Mouse (Mus musculus): ENCODE results near the gene Rab7. TPM values are rescaled to one million over a fixed set of nuclear protein-coding genes. Genes with fewer than 3 reads are reported as not detected.
A peak's percentile ranks its signal among the peaks of the same experiment; 100 is the strongest.
"Not testable (repeated sequence)": the region's sequence is repeated elsewhere in the genome, so short reads cannot be mapped to it uniquely, and the experiment has no call there.

Gene Rab7
- total RNA-seq, 1 experiment from 2014 or later, result 126 TPM

GRCm38 (mm10) chr6:88013456-88013855 lies 31.6 kb downstream of the Rab7 start:
- ATAC-seq (replicated peaks; ENCODE audit: insufficient number of reproducible peaks, low FRiP score, low TSS enrichment, poor library complexity, severe bottlenecking), result no peak

GRCm38 (mm10) chr6:88012601-88013000 lies 32.5 kb downstream of the Rab7 start:
- no peak for ATAC-seq (replicated peaks; ENCODE audit: insufficient number of reproducible peaks, low FRiP score, low TSS enrichment, poor library complexity, severe bottlenecking)

GRCm38 (mm10) chr6:88011106-88011505 lies 34.0 kb downstream of the Rab7 start:
- not testable (repeated sequence) for ATAC-seq (replicated peaks; ENCODE audit: insufficient number of reproducible peaks, low FRiP score, low TSS enrichment, poor library complexity, severe bottlenecking)

- ATAC-seq (replicated peaks; ENCODE audit: insufficient number of reproducible peaks, low FRiP score, low TSS enrichment, poor library complexity, severe bottlenecking), result no peak
These were observed 35.9 kb downstream of the Rab7 start for GRCm38 (mm10) chr6:88009209-88009608.

- not testable (repeated sequence) for ATAC-seq (replicated peaks; ENCODE audit: insufficient number of reproducible peaks, low FRiP score, low TSS enrichment, poor library complexity, severe bottlenecking)
These were observed 40.3 kb downstream of the Rab7 start for GRCm38 (mm10) chr6:88004773-88005172.

- no peak for ATAC-seq (replicated peaks; ENCODE audit: insufficient number of reproducible peaks, low FRiP score, low TSS enrichment, poor library complexity, severe bottlenecking)
These were observed 41.6 kb downstream of the Rab7 start for GRCm38 (mm10) chr6:88003439-88003838.

GRCm38 (mm10) chr6:87998358-87998757 lies 46.7 kb downstream of the Rab7 start:
- ATAC-seq (replicated peaks; ENCODE audit: insufficient number of reproducible peaks, low FRiP score, low TSS enrichment, poor library complexity, severe bottlenecking), result no peak

GRCm38 (mm10) chr6:87997706-87998265 lies 47.3 kb downstream of the Rab7 start:
- peak; percentile 66; the same call in 1 of the 2 replicates for ATAC-seq (replicated peaks; ENCODE audit: insufficient number of reproducible peaks, low FRiP score, low TSS enrichment, poor library complexity, severe bottlenecking)

GRCm38 (mm10) chr6:87996606-87997005 lies 48.5 kb downstream of the Rab7 start:
- ATAC-seq (replicated peaks; ENCODE audit: insufficient number of reproducible peaks, low FRiP score, low TSS enrichment, poor library complexity, severe bottlenecking), result no peak

GRCm38 (mm10) chr6:87995519-87995918 lies 49.6 kb downstream of the Rab7 start:
- ATAC-seq (replicated peaks; ENCODE audit: insufficient number of reproducible peaks, low FRiP score, low TSS enrichment, poor library complexity, severe bottlenecking), result no peak

- ATAC-seq (replicated peaks; ENCODE audit: insufficient number of reproducible peaks, low FRiP score, low TSS enrichment, poor library complexity, severe bottlenecking), result no peak
These were observed 51.1 kb downstream of the Rab7 start for GRCm38 (mm10) chr6:87993790-87994571.

- peak; percentile 58 for ATAC-seq (replicated peaks; ENCODE audit: insufficient number of reproducible peaks, low FRiP score, low TSS enrichment, poor library complexity, severe bottlenecking)
These were observed 52.3 kb downstream of the Rab7 start for GRCm38 (mm10) chr6:87992733-87993132.

GRCm38 (mm10) chr6:87991886-87992285 lies 53.2 kb downstream of the Rab7 start:
- no peak for ATAC-seq (replicated peaks; ENCODE audit: insufficient number of reproducible peaks, low FRiP score, low TSS enrichment, poor library complexity, severe bottlenecking)

GRCm38 (mm10) chr6:87991216-87991615 lies 53.9 kb downstream of the Rab7 start:
- ATAC-seq (replicated peaks; ENCODE audit: insufficient number of reproducible peaks, low FRiP score, low TSS enrichment, poor library complexity, severe bottlenecking), result no peak

- no peak for ATAC-seq (replicated peaks; ENCODE audit: insufficient number of reproducible peaks, low FRiP score, low TSS enrichment, poor library complexity, severe bottlenecking)
These were observed 62.6 kb downstream of the Rab7 start for GRCm38 (mm10) chr6:87982506-87982905.

- no peak for ATAC-seq (replicated peaks; ENCODE audit: insufficient number of reproducible peaks, low FRiP score, low TSS enrichment, poor library complexity, severe bottlenecking)
These were observed 63.4 kb downstream of the Rab7 start, which contains the start of gene H1fx for GRCm38 (mm10) chr6:87981547-87982256. TSS of gene H1fx (minus strand) at chr6:87981637.

GRCm38 (mm10) chr6:87981030-87981485 lies 64.0 kb downstream of the Rab7 start:
- ATAC-seq (replicated peaks; ENCODE audit: insufficient number of reproducible peaks, low FRiP score, low TSS enrichment, poor library complexity, severe bottlenecking), result no peak

GRCm38 (mm10) chr6:87980374-87981029 lies 64.6 kb downstream of the Rab7 start:
- ATAC-seq (replicated peaks; ENCODE audit: insufficient number of reproducible peaks, low FRiP score, low TSS enrichment, poor library complexity, severe bottlenecking), result no peak

GRCm38 (mm10) chr6:87979728-87980127 lies 65.3 kb downstream of the Rab7 start:
- no peak for ATAC-seq (replicated peaks; ENCODE audit: insufficient number of reproducible peaks, low FRiP score, low TSS enrichment, poor library complexity, severe bottlenecking)

Data from monocyte, adult 5-6 weeks (primary cell).